Mouse (Mus musculus) T-cell, adult 2 months (primary cell): ENCODE results near the gene Sorbs2.

ENCODE experiments used
- DNase-seq: peaks from one replicate; pipeline ENCODE4 v3.0.0; 2022; ENCODE audit warnings: low spot score

Sorbs2 gene

GRCm38 (mm10) chr8:45507634-45508321, at the start of gene Sorbs2:
Sorbs2 (plus strand) TSS chr8:45507788.
- no peak for DNase-seq

GRCm38 (mm10) chr8:45457874-45458273, 49.7 kb upstream of the Sorbs2 start:
- no peak for DNase-seq

- no peak for DNase-seq
These were observed 38.6 kb upstream of the Sorbs2 start for GRCm38 (mm10) chr8:45469006-45469405.

- DNase-seq = no peak
These were observed 37.9 kb upstream of the Sorbs2 start for GRCm38 (mm10) chr8:45469507-45470178.

- no peak for DNase-seq
These were observed 26.7 kb upstream of the Sorbs2 start for GRCm38 (mm10) chr8:45480886-45481285.

GRCm38 (mm10) chr8:45486281-45486680, 21.3 kb upstream of the Sorbs2 start:
- DNase-seq = no peak

- DNase-seq = no peak
These were observed 3.6 kb upstream of the Sorbs2 start for GRCm38 (mm10) chr8:45503971-45504370.

GRCm38 (mm10) chr8:45506376-45506775, 1.2 kb upstream of the Sorbs2 start:
- DNase-seq = no peak

GRCm38 (mm10) chr8:45507277-45507633, 333 bp upstream of the Sorbs2 start:
- DNase-seq = no peak

GRCm38 (mm10) chr8:45508521-45509104, 1.0 kb downstream of the Sorbs2 start:
- no peak for DNase-seq

GRCm38 (mm10) chr8:45512369-45512768, 4.8 kb downstream of the Sorbs2 start:
- no peak for DNase-seq

- no peak for DNase-seq
These were observed 14.0 kb downstream of the Sorbs2 start for GRCm38 (mm10) chr8:45521595-45521994.

GRCm38 (mm10) chr8:45527708-45528107, 20.1 kb downstream of the Sorbs2 start:
- DNase-seq = no peak

GRCm38 (mm10) chr8:45528890-45529289, 21.3 kb downstream of the Sorbs2 start:
- DNase-seq = no peak

GRCm38 (mm10) chr8:45536578-45536977, 29.0 kb downstream of the Sorbs2 start:
- DNase-seq = no peak

GRCm38 (mm10) chr8:45540513-45540912, 32.9 kb downstream of the Sorbs2 start:
- no peak for DNase-seq

- DNase-seq = no peak
These were observed 44.6 kb downstream of the Sorbs2 start for GRCm38 (mm10) chr8:45552175-45552574.

GRCm38 (mm10) chr8:45554627-45555026, 47.0 kb downstream of the Sorbs2 start:
- DNase-seq = no peak

- no peak for DNase-seq
These were observed 50.3 kb downstream of the Sorbs2 start for GRCm38 (mm10) chr8:45557936-45558335.

GRCm38 (mm10) chr8:45558426-45558825, 50.8 kb downstream of the Sorbs2 start:
- no peak for DNase-seq

GRCm38 (mm10) chr8:45559176-45559820, 51.7 kb downstream of the Sorbs2 start:
- DNase-seq = no peak

GRCm38 (mm10) chr8:45565189-45565588, 57.6 kb downstream of the Sorbs2 start:
- no peak for DNase-seq

- no peak for DNase-seq
These were observed 62.5 kb downstream of the Sorbs2 start for GRCm38 (mm10) chr8:45570117-45570516.
